Mouse (Mus musculus) leukemia stem cell, adult 10-12 weeks (primary cell): Measurements from ENCODE around the gene Mpc1. TPM values are rescaled to one million over a fixed set of nuclear protein-coding genes. Genes with fewer than 3 reads are reported as not detected.

Experiments
- polyA plus RNA-seq: library from polyadenylated mRNA; stranded (reverse); fragments of >175 nt; gene quantifications from 2 replicates; pipeline ENCODE4 v1.2.3, GENCODE M21; 2012; ENCODE audit warnings: low replicate concordance

Gene Mpc1
- polyA plus RNA-seq: 8.3 and 24.1 TPM in 2 replicates

DNA sequence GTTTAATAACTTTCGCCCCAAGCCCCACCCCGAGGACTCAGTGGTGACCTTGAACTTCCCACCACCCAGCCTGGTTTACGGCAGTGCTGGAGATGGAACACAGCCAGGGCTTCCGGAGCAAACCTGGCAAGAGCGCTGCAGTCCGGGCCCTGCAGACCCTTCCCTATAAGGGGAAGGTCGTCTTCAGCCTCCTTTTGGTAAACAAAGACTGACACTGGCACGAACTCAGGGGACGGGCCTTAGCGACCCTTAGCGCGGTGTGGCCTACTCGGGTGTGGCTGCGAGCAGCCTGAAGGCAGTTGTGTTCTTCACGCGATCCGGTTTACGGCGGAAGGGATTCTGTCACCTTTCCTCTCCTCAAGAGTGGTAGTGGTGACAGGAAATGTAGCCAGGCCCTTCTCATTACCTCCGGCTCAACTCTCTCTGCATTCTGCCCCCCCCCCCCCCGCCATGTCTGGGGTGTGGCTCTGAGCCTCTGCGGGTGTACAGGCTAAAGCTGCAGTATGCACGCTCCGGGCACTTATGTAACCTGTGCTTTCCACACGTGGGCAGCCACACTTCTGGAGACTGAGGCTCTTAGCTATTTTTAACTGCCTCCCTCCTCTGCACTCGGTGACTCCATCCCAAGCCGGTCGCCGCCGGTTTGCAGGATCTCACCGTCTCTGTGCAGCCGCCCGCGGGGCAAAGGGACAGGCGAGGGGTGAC, at the start of gene Mpc1:
Mpc1 (plus strand) TSS at position 84 of the 705 bp plus-strand sequence.

DNA sequence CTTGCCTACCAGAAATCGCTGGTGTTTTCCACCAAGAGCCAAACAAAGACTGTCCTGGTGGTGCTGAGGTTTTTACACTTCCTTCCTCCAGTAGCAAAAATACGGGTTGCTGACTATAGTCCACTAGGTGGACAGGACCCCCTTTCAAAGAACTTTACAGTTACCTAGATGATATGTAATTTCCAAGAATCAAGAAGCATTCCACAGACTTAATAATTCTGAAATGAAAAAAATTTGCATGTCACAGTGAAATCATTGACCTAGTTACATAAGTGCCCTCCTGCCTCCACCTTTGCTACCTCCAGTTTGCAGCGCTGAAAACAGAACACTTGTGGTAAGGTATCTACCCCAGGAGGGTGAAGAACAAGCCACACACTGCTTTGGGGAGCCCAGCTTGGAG, 47.0 kb upstream of the Mpc1 start, which contains the start of gene Ccr6:
Ccr6 (plus strand) TSS at position 301 of the 400 bp plus-strand sequence.

GRCm38 (mm10) chr17:8310838-8311614, 28.3 kb downstream of the Mpc1 start, which contains the start of gene Sft2d1:
Gene Sft2d1 (plus strand): TSS chr17:8311102.

DNA sequence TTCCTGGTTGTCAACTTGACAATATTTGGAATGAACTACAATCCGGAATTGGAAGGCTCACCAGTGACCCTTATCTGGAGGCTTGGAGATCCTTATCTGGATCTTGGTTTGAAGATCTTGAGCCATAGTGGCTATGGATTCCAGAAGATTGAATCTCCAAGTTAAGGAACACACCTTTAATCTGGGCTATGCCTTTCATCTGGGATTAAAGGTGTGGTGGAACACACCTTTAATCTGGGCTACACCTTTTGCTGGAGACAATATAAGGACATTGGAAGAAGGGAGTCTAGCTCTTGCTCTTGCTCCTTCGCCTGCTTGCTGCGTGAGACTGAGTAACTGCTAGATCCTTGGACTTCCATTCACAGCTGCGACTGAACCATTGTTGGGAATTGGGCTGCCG, 54.5 kb downstream of the Mpc1 start, which contains the start of gene Prr18:
Prr18 (plus strand) TSS at position 301 of the 400 bp plus-strand sequence.

Other genes starting within 250 kb of the Mpc1 start
- 0.46 TPM in 1 of 2 replicates, not detected in the other for gene Gm49673, start 135.1 kb upstream of the Mpc1 start, polyA plus RNA-seq
- 28.1 and 39.2 TPM in 2 replicates for gene Rnaset2a, start 134.8 kb upstream of the Mpc1 start, polyA plus RNA-seq
- gene Fgfr1op, start 117.4 kb upstream of the Mpc1 start, polyA plus RNA-seq: 2.4 and 15.9 TPM in 2 replicates
- gene Ccr6, start 46.9 kb upstream of the Mpc1 start, polyA plus RNA-seq: 0.24 and 3.6 TPM in 2 replicates
- gene Sft2d1, start 28.2 kb downstream of the Mpc1 start, polyA plus RNA-seq: 53.5 and 227 TPM in 2 replicates
- 0.69 and 1.7 TPM in 2 replicates for gene Prr18, start 54.6 kb downstream of the Mpc1 start, polyA plus RNA-seq
- gene T2, start 73.1 kb downstream of the Mpc1 start, polyA plus RNA-seq: not detected in 2 replicates
- gene T, start 151.5 kb downstream of the Mpc1 start, polyA plus RNA-seq: not detected in 2 replicates
- 2.4 and 3.6 TPM in 2 replicates for gene Pde10a, start 242.5 kb downstream of the Mpc1 start, polyA plus RNA-seq